In genomic region chr6:53637356-53638351, GRCm38 (mm10) we compare ENCODE assay signal across 13 mouse cellular contexts.
DNase-seq lines count a peak whose midpoint lies in the region; ATAC-seq lines count a peak whose summit lies in the region.
"Had no signal": no experiment of that assay in that cellular context is flagged by ENCODE, and none has a peak within 500 bp of the region (broad histone marks: within the 10 kb centered on the region; RNA-seq: fewer than 3 reads in every experiment).

No protein-coding gene starts in this region.

- H3K36me3 ChIP-seq in hindbrain, embryonic 10.5 days, result no peaks in the 10 kb centered on the region
- no peaks in the 10 kb centered on the region for H3K36me3 ChIP-seq in hindbrain, embryonic 12.5 days
- H3K36me3 ChIP-seq in midbrain, embryonic 15.5 days (replicated peaks), result no peaks in the 10 kb centered on the region
- H3K36me3 ChIP-seq: lung, embryonic 15.5 days had no signal

- H3K27me3 ChIP-seq in hindbrain, embryonic 10.5 days (ENCODE audit: insufficient read depth, poor library complexity, severe bottlenecking), result no peaks in the 10 kb centered on the region
- H3K27me3 ChIP-seq in hindbrain, embryonic 12.5 days, result no peaks in the 10 kb centered on the region
- no peaks in the 10 kb centered on the region for H3K27me3 ChIP-seq in midbrain, embryonic 15.5 days (replicated peaks)
- H3K27me3 ChIP-seq: lung, embryonic 15.5 days; Patski had no signal

- H3K4me3 ChIP-seq in hindbrain, embryonic 10.5 days, result no peak overlapping the region
- H3K4me3 ChIP-seq in hindbrain, embryonic 12.5 days, result no peak overlapping the region
- H3K4me3 ChIP-seq in midbrain, embryonic 15.5 days, result no peak overlapping the region
- H3K4me3 ChIP-seq: lung, embryonic 15.5 days had no signal

- H3K4me2 ChIP-seq in hindbrain, embryonic 12.5 days (replicated peaks), result no peak overlapping the region
- H3K4me2 ChIP-seq in midbrain, embryonic 15.5 days, result no peak overlapping the region
- H3K4me2 ChIP-seq: lung, embryonic 15.5 days had no signal

- peaks cover 16% of the 10 kb centered on the region for H3K4me1 ChIP-seq in hindbrain, embryonic 10.5 days (replicated peaks)
- H3K4me1 ChIP-seq in hindbrain, embryonic 12.5 days, result 0 out of 2 replicates have a peak, but pooled peaks cover 7% of the 10 kb centered on the region
- H3K4me1 ChIP-seq in midbrain, embryonic 15.5 days, result 0 out of 2 replicates have a peak, but pooled peaks cover 5% of the 10 kb centered on the region

- H3K9ac ChIP-seq in hindbrain, embryonic 12.5 days, result no peak overlapping the region
- no peak overlapping the region for H3K9ac ChIP-seq in midbrain, embryonic 15.5 days
- H3K9ac ChIP-seq: lung, embryonic 15.5 days had no signal

- DNase-seq in hindbrain, embryonic 10.5 days (ENCODE audit: low spot score), result no peak
- peak; percentile 23 for DNase-seq in cerebellum, adult 9-10 months
- peak; percentile 66 for DNase-seq in layer of hippocampus, adult 11-12 months (ENCODE audit: low spot score)
- DNase-seq in spleen, postnatal 36 days (ENCODE audit: low spot score in 2 of 2), result no peak
- DNase-seq in ovary, postnatal 14 days (ENCODE audit: low spot score), result no peak
- no peak for DNase-seq in thymus, postnatal 10 days (ENCODE audit: low spot score in 2 of 2)
- DNase-seq: heart, adult 18-20 months; thymus, adult 18-20 months had no signal

- ATAC-seq in hindbrain, embryonic 12.5 days (ENCODE audit: low FRiP score), result no peak
- ATAC-seq in midbrain, embryonic 15.5 days (replicated peaks), result 0 out of 2 replicates have a peak, but pooled peaks have one; percentile 30
- ATAC-seq: Patski had no signal

- no peaks in the 10 kb centered on the region for H3K9me3 ChIP-seq in hindbrain, embryonic 10.5 days
- no peaks in the 10 kb centered on the region for H3K9me3 ChIP-seq in hindbrain, embryonic 12.5 days (replicated peaks)
- H3K9me3 ChIP-seq in midbrain, embryonic 15.5 days, result no peaks in the 10 kb centered on the region
- H3K9me3 ChIP-seq: lung, embryonic 15.5 days had no signal

- H3K27ac ChIP-seq in hindbrain, embryonic 10.5 days, result peak overlapping the region; percentile 50; the same call in 1 of the 2 replicates
- H3K27ac ChIP-seq in hindbrain, embryonic 12.5 days, result no peak overlapping the region
- no peak overlapping the region for H3K27ac ChIP-seq in midbrain, embryonic 15.5 days
- H3K27ac ChIP-seq: kidney, postnatal 0 days; lung, embryonic 15.5 days had no signal

- WGBS in hindbrain, embryonic 10.5 days, result 84% methylated on average over 13 of the region's 13 CpGs
- 67% methylated on average over 13 of the region's 13 CpGs for WGBS in hindbrain, embryonic 12.5 days
- WGBS in midbrain, embryonic 15.5 days, result 76% methylated on average over 13 of the region's 13 CpGs

Comparison
In these comparisons a context has a peak if more than half of its experiments do, and no peak if none do; other contexts are left out.
1. DNase-seq: peak in cerebellum, adult 9-10 months (single experiment) and layer of hippocampus, adult 11-12 months (single experiment); none in hindbrain, embryonic 10.5 days (single experiment), spleen, postnatal 36 days (0 of 2), ovary, postnatal 14 days (single experiment) and thymus, postnatal 10 days (0 of 2).